Mouse (Mus musculus) hindbrain, embryonic 15.5 days (tissue): ENCODE data around the gene Slc5a10. TPM values are rescaled to one million over a fixed set of nuclear protein-coding genes. Genes with fewer than 3 reads are reported as not detected.
"Not testable (repeated sequence)": the region's sequence is repeated elsewhere in the genome, so short reads cannot be mapped to it uniquely, and the experiment has no call there.

Source experiments
- ATAC-seq: fragments of 200-750 bp; cut with Nextera tagmentation; 2 replicates; pipeline ENCODE4 v1.8.0; 2017; ENCODE audit warnings: low read depth, moderate number of reproducible peaks, moderate TSS enrichment; ENCODE audit not compliant: low FRiP score
- H3K27ac ChIP-seq: fragments of 300-500 bp; sonication (generic); replicated peaks from 2 replicates; pipeline ENCODE4 v1.5.1; 2015; ENCODE audit warnings: mild to moderate bottlenecking, inconsistent platforms
- H3K27me3 ChIP-seq: fragments of 300-500 bp; sonication (generic); 2 replicates; pipeline ENCODE4 v1.6.1; 2015; ENCODE audit warnings: control low read depth, inconsistent platforms
- H3K36me3 ChIP-seq: fragments of 300-500 bp; sonication (generic); 2 replicates; pipeline ENCODE4 v1.6.1; 2015; ENCODE audit warnings: control low read depth, inconsistent platforms
- H3K4me1 ChIP-seq: fragments of 300-500 bp; sonication (generic); replicated peaks from 2 replicates; pipeline ENCODE4 v1.6.1; 2015; ENCODE audit warnings: control low read depth, inconsistent platforms
- H3K4me2 ChIP-seq: fragments of 300-500 bp; sonication (generic); 2 replicates; pipeline ENCODE4 v1.6.1; 2015; ENCODE audit warnings: moderate library complexity, mild to moderate bottlenecking, inconsistent platforms
- H3K4me3 ChIP-seq: fragments of 300-500 bp; sonication (generic); 2 replicates; pipeline ENCODE4 v1.5.1; 2015; ENCODE audit warnings: mild to moderate bottlenecking, inconsistent platforms
- H3K9ac ChIP-seq: fragments of 300-500 bp; sonication (generic); 2 replicates; pipeline ENCODE4 v1.6.1; 2015; ENCODE audit warnings: inconsistent platforms
- H3K9me3 ChIP-seq: fragments of 300-500 bp; sonication (generic); 2 replicates; pipeline ENCODE4 v1.6.1; 2016; ENCODE audit warnings: control low read depth, inconsistent platforms
- WGBS: fragments of 180-500 bp; shearing (Covaris S2); methylation state at CpG from one replicate; pipeline ENCODE4 v1.1.7; 2015; 5-methylcytosine and 5-hydroxymethylcytosine counted together
- polyA plus RNA-seq: library from polyadenylated mRNA; unstranded; fragments of >200 nt; fragmentation: Nextera tagmentation; extraction: Ambion mirVana; gene quantifications from 2 replicates; pipeline ENCODE4 v1.2.1, GENCODE M21; 2015

The Slc5a10 gene
- polyA plus RNA-seq, 1 experiment from 2014 or later: not detected

DNA sequence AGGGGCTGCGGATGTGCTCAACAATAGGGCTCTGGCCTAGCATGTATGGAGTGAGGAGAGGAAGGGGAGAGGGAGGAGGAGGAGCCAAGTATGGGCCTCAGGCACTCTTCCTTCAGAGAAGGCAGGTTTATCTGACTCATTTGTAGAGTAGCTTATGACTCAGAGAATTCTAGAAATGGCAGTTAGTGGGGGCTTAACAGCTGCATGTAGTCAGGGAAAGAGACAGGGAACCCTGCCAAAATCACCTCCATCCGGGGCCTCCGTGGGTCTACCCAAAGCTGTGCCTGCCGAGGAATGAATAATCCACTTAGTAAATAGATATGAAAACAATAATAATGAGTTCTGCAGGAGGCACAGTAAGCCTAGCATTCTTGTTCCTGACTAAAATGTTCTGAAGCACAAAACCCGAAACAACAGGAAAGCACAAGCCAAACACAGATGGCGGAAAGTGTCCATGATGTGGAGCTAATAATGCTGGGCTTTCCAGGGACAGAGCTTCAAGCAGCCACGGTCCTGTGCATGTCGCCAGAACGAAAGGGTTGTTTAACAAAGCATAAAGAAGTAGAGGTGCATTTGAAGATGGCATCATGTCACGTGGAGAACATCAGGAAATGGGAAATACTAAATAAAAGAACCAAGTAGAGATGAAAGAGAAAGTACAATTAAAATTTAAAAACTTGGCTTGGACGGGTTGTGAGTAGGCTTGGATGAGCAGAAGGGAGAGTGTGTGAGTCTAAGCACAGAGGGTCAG lies 75.9 kb downstream of the Slc5a10 start:
- 73% methylated on average over 11 of the region's 11 CpGs for WGBS
- Histone ChIP-seq H3K4me2 (no peak overlapping the region), H3K4me1 (no peaks in the 10 kb centered on the region), H3K9ac (no peak overlapping the region), H3K9me3 (no peaks in the 10 kb centered on the region), H3K27me3 (no peaks in the 10 kb centered on the region), H3K36me3 (no peaks in the 10 kb centered on the region), H3K4me3 (no peak overlapping the region), H3K27ac (no peak overlapping the region)
- no peak for ATAC-seq

DNA sequence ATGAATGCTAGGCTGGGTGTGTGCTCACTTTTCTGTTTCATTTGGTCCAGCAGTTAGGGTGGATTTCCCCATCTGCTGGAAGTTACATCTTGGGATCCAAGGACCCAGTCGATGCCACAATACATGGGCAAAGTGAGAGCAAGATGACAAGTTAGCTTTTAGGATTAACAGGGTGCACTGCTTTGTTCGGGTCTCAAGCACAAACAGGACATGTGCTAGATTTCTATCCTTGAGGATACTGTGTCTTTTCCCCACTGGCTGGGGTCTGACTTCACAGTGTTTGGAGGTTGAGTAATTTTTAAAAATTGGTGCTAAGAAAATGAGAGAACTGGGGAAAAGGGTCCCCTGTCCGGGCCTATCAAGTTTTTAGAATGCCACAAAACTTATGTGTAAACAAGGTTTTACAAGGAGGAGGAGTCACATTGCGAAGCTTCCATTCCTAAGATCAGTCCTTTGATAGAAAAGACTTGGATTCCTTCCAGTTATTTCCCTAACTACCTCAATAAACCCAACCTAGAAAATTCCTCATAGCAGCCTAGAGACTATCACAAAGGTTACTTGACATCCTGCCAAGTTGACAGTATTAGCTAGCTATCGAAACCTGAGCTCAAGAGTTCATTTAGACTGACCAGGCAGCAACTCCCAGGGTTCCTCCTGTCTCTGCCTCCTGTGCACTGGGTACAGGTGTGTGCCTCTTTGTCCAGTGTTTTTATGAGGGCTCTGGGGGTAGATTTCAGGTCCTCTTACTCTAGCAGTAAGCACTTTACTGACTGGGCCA lies 77.3 kb downstream of the Slc5a10 start:
- Histone ChIP-seq H3K4me3 (no peak overlapping the region), H3K4me2 (no peak overlapping the region), H3K27ac (no peak overlapping the region), H3K36me3 (no peaks in the 10 kb centered on the region), H3K9me3 (no peaks in the 10 kb centered on the region), H3K9ac (no peak overlapping the region), H3K4me1 (no peaks in the 10 kb centered on the region), H3K27me3 (no peaks in the 10 kb centered on the region)
- ATAC-seq: no peak
- 83% methylated on average over 5 of the region's 5 CpGs for WGBS

DNA sequence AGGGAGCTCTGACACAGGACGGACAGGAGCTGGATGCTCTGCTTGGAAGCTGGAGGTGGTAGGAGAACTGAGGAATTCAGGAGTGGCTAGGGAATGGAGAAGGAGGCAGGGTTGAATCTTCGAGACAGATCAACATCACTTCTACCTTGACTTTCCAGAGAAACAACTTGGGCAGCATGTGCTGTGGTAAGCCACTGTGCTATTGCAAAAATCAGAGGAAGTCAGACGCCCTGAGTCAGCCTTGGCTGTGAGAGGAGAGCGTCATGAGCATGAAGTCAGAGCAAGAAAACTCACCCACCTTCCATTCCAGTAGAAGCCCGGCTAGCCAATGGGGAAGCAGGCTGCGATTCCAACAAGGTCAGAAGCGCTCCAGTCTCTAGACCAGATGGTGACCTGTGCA lies 78.5 kb downstream of the Slc5a10 start:
- Histone ChIP-seq H3K27me3 (no peaks in the 10 kb centered on the region), H3K36me3 (no peaks in the 10 kb centered on the region), H3K9ac (no peak overlapping the region), H3K9me3 (no peaks in the 10 kb centered on the region), H3K4me1 (no peaks in the 10 kb centered on the region), H3K4me2 (no peak overlapping the region), H3K4me3 (no peak overlapping the region), H3K27ac (no peak overlapping the region)
- no peak for ATAC-seq
- WGBS: 88% methylated on average over 7 of the region's 7 CpGs

DNA sequence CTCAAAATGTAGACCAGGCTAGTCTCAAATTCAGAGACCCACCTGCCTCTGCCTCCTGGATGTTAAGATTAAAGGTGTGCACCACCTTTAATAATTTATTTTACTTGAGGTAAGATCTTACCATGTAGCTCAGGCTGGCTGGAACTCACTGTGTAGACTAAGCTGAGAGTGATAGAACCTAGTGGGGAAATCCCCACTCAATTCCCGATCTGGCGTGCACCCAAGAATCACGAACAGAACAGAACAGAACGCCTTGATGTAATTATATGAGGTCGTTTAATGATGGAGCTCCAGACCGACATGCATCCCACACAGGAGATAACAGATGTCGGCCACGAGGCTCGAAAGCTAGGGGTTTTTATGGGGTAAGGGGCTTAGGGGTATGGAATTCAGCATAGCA lies 80.0 kb downstream of the Slc5a10 start:
- not testable (repeated sequence) for H3K4me3 ChIP-seq, H3K9ac ChIP-seq, H3K9me3 ChIP-seq, H3K4me2 ChIP-seq, H3K4me1 ChIP-seq, H3K27ac ChIP-seq, H3K36me3 ChIP-seq, H3K27me3 ChIP-seq, ATAC-seq
- 81% methylated on average over 9 of the region's 9 CpGs for WGBS

DNA sequence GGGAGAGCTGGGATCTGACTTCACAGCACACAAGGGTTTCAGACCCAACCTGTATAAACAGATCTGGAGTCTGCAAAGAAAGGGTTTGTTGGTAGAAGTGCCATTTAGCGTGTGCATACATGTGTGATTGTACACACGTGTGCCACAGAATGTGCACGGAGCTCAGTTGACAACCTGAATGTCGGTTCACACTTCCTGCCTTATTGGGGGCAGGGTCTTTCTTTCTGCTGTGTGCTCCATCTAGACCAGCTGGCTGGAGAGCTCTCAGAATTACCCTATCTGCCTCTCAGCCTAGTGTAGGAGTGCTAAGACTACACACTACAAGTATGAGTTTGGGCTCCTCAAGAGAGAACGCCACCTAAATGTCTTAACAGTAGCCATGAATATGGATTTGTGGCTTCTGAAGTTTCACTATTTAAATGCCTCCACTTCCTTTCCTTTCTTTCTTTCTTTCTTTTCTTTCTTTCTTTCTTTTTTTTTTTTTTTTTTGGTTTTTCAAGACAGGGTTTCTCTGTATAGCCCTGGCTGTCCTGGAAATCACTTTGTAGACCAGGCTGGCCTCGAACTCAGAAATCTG lies 80.9 kb downstream of the Slc5a10 start:
- Histone ChIP-seq H3K4me2 (no peak overlapping the region), H3K27me3 (no peaks in the 10 kb centered on the region), H3K9me3 (no peaks in the 10 kb centered on the region), H3K4me3 (no peak overlapping the region), H3K27ac (no peak overlapping the region), H3K4me1 (no peaks in the 10 kb centered on the region), H3K9ac (no peak overlapping the region), H3K36me3 (no peaks in the 10 kb centered on the region)
- WGBS: 94% methylated on average over 6 of the region's 6 CpGs
- no peak for ATAC-seq

DNA sequence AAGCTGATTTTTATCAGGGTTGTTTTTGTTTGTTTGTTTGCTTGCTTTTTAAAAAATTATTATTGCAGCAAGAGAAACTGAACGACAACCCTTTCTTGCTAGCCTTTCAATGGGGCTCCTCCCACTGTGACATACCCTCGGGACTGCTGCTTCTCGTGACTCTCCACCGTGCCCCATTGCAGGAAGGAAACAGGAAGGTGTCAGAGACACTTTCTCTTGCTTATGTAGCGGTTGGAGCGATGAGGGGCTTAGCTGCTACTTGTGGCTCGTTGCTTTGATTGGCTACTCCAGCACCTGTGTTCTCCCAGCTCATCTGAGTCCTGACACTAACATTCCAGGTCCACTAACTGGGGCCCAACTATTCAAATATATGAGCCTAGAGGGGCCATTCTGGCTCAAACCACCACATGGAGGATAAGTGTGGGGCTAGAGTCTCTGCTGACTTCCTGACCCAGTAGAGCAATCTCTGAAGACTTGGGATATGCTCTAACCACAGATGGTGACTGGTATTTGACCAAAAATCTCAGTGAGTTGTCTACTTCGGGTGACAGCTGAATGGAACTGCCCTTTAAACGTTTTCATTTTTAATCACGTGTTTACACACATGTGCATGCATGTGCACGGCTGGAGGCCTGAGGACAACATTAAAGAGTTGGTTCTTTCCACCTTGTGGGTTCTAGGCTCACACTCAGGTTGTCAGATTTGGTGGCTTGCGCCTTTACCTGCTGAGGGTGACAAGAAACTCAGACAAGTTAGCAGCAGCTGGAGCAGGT lies 81.7 kb downstream of the Slc5a10 start:
- ATAC-seq: no peak
- Histone ChIP-seq H3K4me3 (no peak overlapping the region), H3K9ac (no peak overlapping the region), H3K27ac (no peak overlapping the region), H3K4me2 (no peak overlapping the region), H3K27me3 (no peaks in the 10 kb centered on the region), H3K36me3 (no peaks in the 10 kb centered on the region), H3K4me1 (no peaks in the 10 kb centered on the region), H3K9me3 (no peaks in the 10 kb centered on the region)
- 83% methylated on average over 12 of the region's 12 CpGs for WGBS

DNA sequence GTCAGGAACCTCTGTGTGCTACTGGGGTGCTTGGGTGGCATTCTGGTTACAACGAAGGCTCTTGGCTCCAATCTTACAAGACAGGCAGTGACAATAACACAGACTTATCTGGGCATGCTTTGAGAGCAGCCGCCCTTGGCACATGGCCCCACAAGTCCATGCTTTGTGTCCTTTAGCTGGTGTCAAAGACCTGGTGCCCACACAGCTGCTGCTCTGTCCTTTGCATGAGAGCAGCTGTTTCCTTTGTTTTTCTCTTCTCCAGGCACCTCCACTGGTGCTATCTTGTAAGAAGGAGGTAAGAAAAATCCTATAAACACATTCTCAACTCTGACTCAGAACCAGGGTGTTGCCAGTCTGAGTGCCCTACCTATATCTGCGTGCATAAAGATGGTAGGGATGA lies 82.8 kb downstream of the Slc5a10 start:
- Histone ChIP-seq H3K4me2 (no peak overlapping the region), H3K9me3 (no peaks in the 10 kb centered on the region), H3K27me3 (no peaks in the 10 kb centered on the region), H3K27ac (no peak overlapping the region), H3K9ac (no peak overlapping the region), H3K4me3 (no peak overlapping the region), H3K36me3 (no peaks in the 10 kb centered on the region), H3K4me1 (no peaks in the 10 kb centered on the region)
- WGBS: 88% methylated on average over 3 of the region's 3 CpGs
- no peak for ATAC-seq

DNA sequence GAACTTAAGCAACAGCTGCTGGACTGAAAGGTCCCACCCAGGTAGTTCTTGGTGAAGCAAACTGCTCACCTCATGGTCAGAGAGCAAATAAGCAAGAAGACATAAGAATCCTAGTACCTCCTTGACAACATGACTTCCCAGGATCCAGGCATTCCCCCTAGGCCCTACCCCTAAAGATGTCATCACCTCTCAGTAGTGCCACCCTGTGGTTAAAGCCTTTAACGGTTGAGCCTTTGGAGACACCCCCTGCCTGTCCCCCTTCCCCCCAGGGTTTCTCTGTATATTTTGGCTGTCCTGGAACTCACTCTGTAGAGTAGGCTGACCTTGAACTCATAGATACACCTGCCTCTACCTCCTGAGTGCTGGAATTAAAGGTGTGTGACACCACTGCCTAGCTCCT lies 83.2 kb downstream of the Slc5a10 start:
- Histone ChIP-seq H3K4me1 (no peaks in the 10 kb centered on the region), H3K27ac (no peak overlapping the region), H3K4me2 (no peak overlapping the region), H3K9ac (no peak overlapping the region), H3K4me3 (no peak overlapping the region), H3K27me3 (no peaks in the 10 kb centered on the region), H3K9me3 (no peaks in the 10 kb centered on the region), H3K36me3 (no peaks in the 10 kb centered on the region)
- WGBS: 50% methylated on average over 1 of the region's 1 CpGs
- no peak for ATAC-seq

DNA sequence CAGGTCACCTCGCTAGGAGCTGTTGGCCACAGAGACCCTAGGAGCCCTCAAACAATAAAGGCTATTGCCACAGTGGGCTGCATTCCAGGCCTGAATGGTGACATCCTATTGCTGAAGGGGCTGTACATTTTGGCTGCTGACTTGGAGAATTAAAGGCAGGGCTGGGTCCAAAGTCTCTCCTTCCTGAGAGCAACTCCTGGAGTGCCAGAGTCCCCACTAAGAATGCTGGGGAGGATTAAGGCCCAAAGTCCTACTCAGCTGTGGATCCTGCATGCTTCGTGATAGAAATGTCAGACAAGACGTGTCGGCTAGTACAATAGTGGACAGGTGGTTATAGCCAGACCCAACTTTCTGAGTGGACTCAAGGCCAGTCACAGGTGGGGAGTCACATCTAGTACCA lies 84.3 kb downstream of the Slc5a10 start:
- not testable (repeated sequence) for H3K4me3 ChIP-seq, H3K4me2 ChIP-seq, H3K27ac ChIP-seq, H3K4me1 ChIP-seq, ATAC-seq, H3K9ac ChIP-seq, H3K9me3 ChIP-seq, H3K36me3 ChIP-seq, H3K27me3 ChIP-seq
- 94% methylated on average over 3 of the region's 4 CpGs for WGBS

DNA sequence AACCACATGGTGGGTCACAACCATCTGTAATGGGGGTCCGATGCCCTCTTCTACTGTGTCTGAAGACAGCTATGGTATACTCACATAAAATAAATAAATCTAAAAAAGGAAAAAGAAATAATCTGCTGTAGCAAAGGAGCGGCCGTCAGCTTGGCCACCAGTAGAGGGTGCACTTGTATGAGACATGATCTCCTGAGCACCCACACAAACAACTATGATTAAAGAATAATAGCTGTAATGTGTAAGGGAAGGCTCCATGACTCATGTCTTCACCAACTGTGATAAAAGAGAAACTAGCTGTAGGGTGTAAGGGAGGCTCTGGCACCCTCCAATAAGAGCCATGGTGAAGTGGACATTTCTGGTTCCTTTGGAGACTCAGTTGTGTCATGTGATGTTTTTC lies 91.0 kb downstream of the Slc5a10 start:
- Histone ChIP-seq H3K36me3 (no peaks in the 10 kb centered on the region), H3K4me3 (no peak overlapping the region), H3K4me1 (no peaks in the 10 kb centered on the region), H3K4me2 (no peak overlapping the region), H3K27me3 (no peaks in the 10 kb centered on the region), H3K9me3 (no peaks in the 10 kb centered on the region), H3K9ac (no peak overlapping the region), H3K27ac (no peak overlapping the region)
- no peak for ATAC-seq
- WGBS: 66% methylated on average over 3 of the region's 3 CpGs

DNA sequence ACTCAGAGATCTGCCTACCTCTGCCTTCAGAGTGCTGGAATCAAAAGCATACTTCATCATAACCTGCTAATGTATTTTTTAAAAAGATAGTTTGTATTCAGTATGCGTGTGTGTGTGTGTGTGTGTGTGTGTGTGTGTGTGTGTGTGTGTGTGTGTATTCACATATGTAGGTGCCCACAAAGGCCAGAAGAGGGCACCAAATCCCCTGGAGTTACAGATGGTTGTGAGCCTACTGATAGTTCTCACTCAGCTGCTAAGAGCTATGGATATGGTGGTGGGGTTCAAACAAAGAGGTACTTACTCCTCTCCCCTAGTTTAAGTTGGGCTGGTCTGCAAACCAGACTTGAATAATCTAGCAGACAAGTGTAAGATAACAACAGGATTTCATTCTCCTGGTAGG lies 94.1 kb downstream of the Slc5a10 start:
- no peak for ATAC-seq
- Histone ChIP-seq H3K36me3 (no peaks in the 10 kb centered on the region), H3K4me1 (no peaks in the 10 kb centered on the region), H3K27me3 (no peaks in the 10 kb centered on the region), H3K27ac (no peak overlapping the region), H3K9ac (no peak overlapping the region), H3K4me3 (no peak overlapping the region), H3K4me2 (no peak overlapping the region), H3K9me3 (no peaks in the 10 kb centered on the region)
- 86% methylated on average over 1 of the region's 1 CpGs for WGBS

DNA sequence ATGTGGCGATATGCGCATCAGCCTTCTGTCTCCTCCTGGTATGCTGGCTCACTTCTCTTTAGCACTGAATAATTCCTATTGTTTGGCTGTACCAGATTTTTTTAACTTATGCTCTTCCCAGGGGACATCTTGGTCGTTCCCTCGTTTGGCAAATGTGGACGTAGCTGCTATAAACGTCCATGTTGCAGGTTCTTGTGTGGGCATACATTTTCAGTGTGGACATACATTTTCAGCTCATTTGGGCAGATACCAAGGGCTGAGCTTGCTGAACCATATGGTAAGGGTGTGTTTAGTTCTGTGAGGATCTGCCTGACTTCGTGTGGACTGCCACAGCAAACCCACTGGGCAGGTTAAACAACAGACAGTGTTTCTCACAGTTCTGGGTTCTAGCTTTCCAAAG lies 95.5 kb downstream of the Slc5a10 start:
- Histone ChIP-seq H3K36me3 (no peaks in the 10 kb centered on the region), H3K27ac (no peak overlapping the region), H3K9me3 (no peaks in the 10 kb centered on the region), H3K4me2 (no peak overlapping the region), H3K4me3 (no peak overlapping the region), H3K4me1 (peaks cover 6% of the 10 kb centered on the region; the same call in 1 of the 2 replicates), H3K9ac (no peak overlapping the region), H3K27me3 (no peaks in the 10 kb centered on the region)
- WGBS: 85% methylated on average over 7 of the region's 7 CpGs
- ATAC-seq: no peak
